Mouse (Mus musculus) limb, embryonic 12.5 days (tissue): ENCODE data around the gene Slc7a14. TPM values are rescaled to one million over a fixed set of nuclear protein-coding genes. Genes with fewer than 3 reads are reported as not detected.
"Not testable (repeated sequence)": the region's sequence is repeated elsewhere in the genome, so short reads cannot be mapped to it uniquely, and the experiment has no call there.

ENCODE experiments used
- ATAC-seq: fragments of 200-750 bp; cut with Nextera tagmentation; 2 replicates; pipeline ENCODE4 v1.8.0; 2017; ENCODE audit warnings: low read depth, moderate TSS enrichment; ENCODE audit not compliant: insufficient number of reproducible peaks, insufficient read depth, low FRiP score, low TSS enrichment
- H3K27ac ChIP-seq: fragments of 300-500 bp; sonication (generic); 2 replicates; pipeline ENCODE4 v1.5.1; 2016; ENCODE audit warnings: mild to moderate bottlenecking, moderate library complexity
- H3K27me3 ChIP-seq: fragments of 300-500 bp; sonication (generic); 2 replicates; pipeline ENCODE4 v1.6.1; 2016; ENCODE audit warnings: mild to moderate bottlenecking, moderate library complexity
- H3K36me3 ChIP-seq: fragments of 300-500 bp; sonication (generic); 2 replicates; pipeline ENCODE4 v1.6.1; 2016; ENCODE audit warnings: mild to moderate bottlenecking, moderate library complexity
- H3K4me1 ChIP-seq: fragments of 300-500 bp; sonication (generic); replicated peaks from 2 replicates; pipeline ENCODE4 v1.6.1; 2016
- H3K4me2 ChIP-seq: fragments of 300-500 bp; sonication (generic); 2 replicates; pipeline ENCODE4 v1.6.1; 2016; ENCODE audit warnings: mild to moderate bottlenecking, moderate library complexity
- H3K4me3 ChIP-seq: fragments of 300-500 bp; sonication (generic); replicated peaks from 2 replicates; pipeline ENCODE4 v1.5.1; 2016; ENCODE audit warnings: mild to moderate bottlenecking
- H3K9ac ChIP-seq: fragments of 300-500 bp; sonication (generic); replicated peaks from 2 replicates; pipeline ENCODE4 v1.6.1; 2016; ENCODE audit warnings: mild to moderate bottlenecking, moderate library complexity
- H3K9me3 ChIP-seq: fragments of 300-500 bp; sonication (generic); 2 replicates; pipeline ENCODE4 v1.6.1; 2016; ENCODE audit warnings: mild to moderate bottlenecking, moderate library complexity
- WGBS: fragments of 180-500 bp; shearing (Covaris S2); methylation state at CpG from one replicate; pipeline ENCODE4 v1.1.7; 2016; 5-methylcytosine and 5-hydroxymethylcytosine counted together
- polyA plus RNA-seq: library from polyadenylated mRNA; unstranded; fragments of >200 nt; fragmentation: Nextera tagmentation; extraction: Ambion mirVana; gene quantifications from 2 replicates; pipeline ENCODE4 v1.2.1, GENCODE M21; 2016

Slc7a14 gene
- polyA plus RNA-seq, 1 experiment from 2014 or later, result 0.08 TPM

GRCm38 (mm10) chr3:31291673-31292602 lies 18.2 kb downstream of the Slc7a14 start:
- Histone ChIP-seq H3K4me1 (no peaks in the 10 kb centered on the region), H3K4me3 (no peak overlapping the region), H3K9ac (no peak overlapping the region), H3K4me2 (no peak overlapping the region), H3K27me3 (no peaks in the 10 kb centered on the region), H3K36me3 (no peaks in the 10 kb centered on the region), H3K9me3 (no peaks in the 10 kb centered on the region), H3K27ac (no peak overlapping the region)
- ATAC-seq, result no peak
- 72% methylated on average over 11 of the region's 11 CpGs for WGBS

DNA sequence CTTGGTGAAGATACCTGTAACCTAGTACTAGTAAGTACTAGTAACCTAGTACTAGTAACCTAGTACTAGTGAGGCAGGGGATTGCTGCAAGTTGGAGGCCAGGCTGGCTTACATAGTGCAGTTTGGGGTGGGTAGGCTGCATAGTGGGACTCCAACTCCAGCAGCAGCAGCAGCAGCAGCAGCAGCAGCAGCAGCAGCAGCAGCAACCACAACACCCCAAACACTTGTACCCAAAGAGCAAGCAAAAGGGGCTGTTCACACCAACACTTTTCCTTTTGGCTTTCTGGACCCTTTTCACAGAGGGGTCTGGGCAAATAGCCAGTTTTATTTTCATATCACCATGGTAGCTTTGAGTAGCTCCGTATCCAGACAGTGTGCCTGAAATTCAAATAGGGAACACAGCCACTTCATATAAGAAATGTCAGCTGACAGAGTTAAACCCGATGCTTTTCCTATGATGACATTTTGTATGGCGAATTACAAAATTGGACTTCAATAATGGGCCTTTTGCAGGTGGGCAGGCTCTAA lies 22.7 kb downstream of the Slc7a14 start:
- H3K27me3 ChIP-seq, result no peaks in the 10 kb centered on the region
- no peaks in the 10 kb centered on the region for H3K9me3 ChIP-seq
- no peak overlapping the region for H3K9ac ChIP-seq
- no peak for ATAC-seq
- H3K36me3 ChIP-seq, result no peaks in the 10 kb centered on the region
- no peak overlapping the region for H3K4me2 ChIP-seq
- no peak overlapping the region for H3K4me3 ChIP-seq
- H3K27ac ChIP-seq, result no peak overlapping the region
- no peaks in the 10 kb centered on the region for H3K4me1 ChIP-seq
- WGBS, result 75% methylated on average over 3 of the region's 3 CpGs

DNA sequence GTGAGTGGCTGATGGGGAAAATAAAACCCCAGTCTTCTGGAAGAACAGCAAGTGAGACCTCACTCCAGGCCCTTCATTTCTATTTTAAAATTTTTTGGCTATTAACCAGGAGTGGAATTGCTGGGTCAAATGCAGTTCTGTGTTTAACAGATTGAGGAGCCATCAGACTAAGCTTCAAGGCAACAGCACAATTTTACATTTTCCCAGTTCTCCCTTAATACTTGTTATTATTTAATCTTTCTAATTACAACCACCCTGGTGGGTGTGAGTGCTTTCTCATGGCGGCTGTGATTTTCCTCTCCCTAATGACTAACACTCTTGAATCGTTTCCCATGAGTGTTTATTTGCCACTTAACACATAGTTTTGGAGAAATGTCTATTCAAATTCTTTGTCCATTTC lies 29.1 kb downstream of the Slc7a14 start:
- H3K4me1 ChIP-seq, result no peaks in the 10 kb centered on the region
- 34% methylated on average over 2 of the region's 2 CpGs for WGBS
- no peak for ATAC-seq
- no peaks in the 10 kb centered on the region for H3K9me3 ChIP-seq
- H3K27ac ChIP-seq, result no peak overlapping the region
- H3K9ac ChIP-seq, result no peak overlapping the region
- H3K36me3 ChIP-seq, result no peaks in the 10 kb centered on the region
- H3K27me3 ChIP-seq, result no peaks in the 10 kb centered on the region
- H3K4me2 ChIP-seq, result no peak overlapping the region
- H3K4me3 ChIP-seq, result no peak overlapping the region

- H3K4me1 ChIP-seq, result peaks cover 10% of the 10 kb centered on the region
- H3K4me2 ChIP-seq, result no peak overlapping the region
- H3K36me3 ChIP-seq, result no peaks in the 10 kb centered on the region
- no peak overlapping the region for H3K27ac ChIP-seq
- no peak for ATAC-seq
- H3K4me3 ChIP-seq, result no peak overlapping the region
- no peak overlapping the region for H3K9ac ChIP-seq
- no peaks in the 10 kb centered on the region for H3K9me3 ChIP-seq
- 50% methylated on average over 2 of the region's 2 CpGs for WGBS
- no peaks in the 10 kb centered on the region for H3K27me3 ChIP-seq
Observed at GRCm38 (mm10) chr3:31274875-31275274, 35.3 kb downstream of the Slc7a14 start.

DNA sequence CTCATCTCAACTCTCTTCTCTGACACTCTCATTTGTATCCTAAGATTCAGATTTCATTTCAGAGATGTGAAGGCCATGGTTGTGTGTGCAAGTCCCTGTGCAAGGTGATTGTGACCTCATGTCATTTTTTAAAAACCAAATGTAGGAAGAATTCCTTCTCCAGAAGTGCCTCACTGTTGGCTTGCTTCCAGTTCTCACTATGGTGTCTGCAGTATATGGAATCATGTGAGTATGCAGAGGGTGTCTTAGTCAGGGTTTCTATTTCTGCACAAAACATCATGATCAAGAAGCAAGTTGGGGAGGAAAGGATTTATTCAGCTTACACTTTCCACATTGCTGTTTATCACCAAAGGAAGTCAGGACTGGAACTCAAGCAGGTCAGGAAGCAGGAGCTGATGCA lies 36.9 kb downstream of the Slc7a14 start:
- not testable (repeated sequence) for H3K27ac ChIP-seq, H3K4me2 ChIP-seq, H3K9me3 ChIP-seq, ATAC-seq, H3K4me3 ChIP-seq, H3K36me3 ChIP-seq, H3K9ac ChIP-seq, H3K27me3 ChIP-seq, H3K4me1 ChIP-seq

- no peak overlapping the region for H3K4me3 ChIP-seq
- no peak overlapping the region for H3K9ac ChIP-seq
- 32% methylated on average over 2 of the region's 2 CpGs for WGBS
- H3K36me3 ChIP-seq, result no peaks in the 10 kb centered on the region
- H3K27me3 ChIP-seq, result no peaks in the 10 kb centered on the region
- H3K4me1 ChIP-seq, result peaks cover 10% of the 10 kb centered on the region
- H3K9me3 ChIP-seq, result no peaks in the 10 kb centered on the region
- no peak overlapping the region for H3K4me2 ChIP-seq
- H3K27ac ChIP-seq, result no peak overlapping the region
- no peak for ATAC-seq
Observed at GRCm38 (mm10) chr3:31272635-31273034, 37.5 kb downstream of the Slc7a14 start.

DNA sequence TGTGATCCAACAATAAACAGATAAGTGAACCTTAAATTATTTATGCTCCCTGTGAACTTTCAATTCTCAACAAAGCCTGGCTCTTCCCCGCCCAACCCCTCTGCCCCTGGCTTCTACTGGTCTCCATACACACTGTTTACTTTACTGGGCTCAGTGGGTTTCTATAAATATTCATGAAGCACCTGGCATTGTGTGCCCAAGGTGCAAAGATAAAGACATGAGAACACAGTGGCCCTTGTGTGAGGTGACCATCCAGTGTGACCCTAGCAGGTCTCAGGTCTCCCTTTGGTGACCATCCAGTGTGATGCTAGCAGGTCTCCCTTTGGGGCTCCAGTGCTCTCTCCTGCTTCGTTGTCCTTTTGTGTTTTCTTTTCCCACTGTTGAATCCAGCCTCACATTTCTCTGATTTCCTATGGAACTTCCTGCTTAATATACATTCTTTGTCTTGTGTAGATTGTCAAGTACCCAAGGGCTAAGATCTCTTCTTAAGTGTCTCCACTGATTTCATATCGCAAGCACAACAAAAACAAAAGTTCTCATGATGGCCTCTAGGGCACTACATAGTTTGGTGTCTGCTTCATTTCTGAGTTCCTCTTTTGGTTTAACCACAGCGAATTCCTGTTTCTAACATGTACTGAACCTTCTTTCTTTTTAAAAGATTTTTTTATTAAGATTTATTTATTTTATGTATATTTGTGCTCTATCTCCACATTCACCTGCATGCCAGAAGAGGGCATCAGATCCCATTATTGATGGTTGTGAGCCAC lies 40.4 kb downstream of the Slc7a14 start:
- no peaks in the 10 kb centered on the region for H3K27me3 ChIP-seq
- no peak for ATAC-seq
- no peak overlapping the region for H3K9ac ChIP-seq
- H3K4me2 ChIP-seq, result no peak overlapping the region
- no peaks in the 10 kb centered on the region for H3K36me3 ChIP-seq
- WGBS, result 89% methylated on average over 4 of the region's 4 CpGs
- no peaks in the 10 kb centered on the region for H3K9me3 ChIP-seq
- H3K4me1 ChIP-seq, result peaks cover 4% of the 10 kb centered on the region; the same call in 1 of the 2 replicates
- H3K4me3 ChIP-seq, result no peak overlapping the region
- no peak overlapping the region for H3K27ac ChIP-seq

GRCm38 (mm10) chr3:31267921-31268320 lies 42.3 kb downstream of the Slc7a14 start:
- 94% methylated on average over 2 of the region's 2 CpGs for WGBS
- Histone ChIP-seq H3K4me2 (no peak overlapping the region), H3K4me3 (no peak overlapping the region), H3K27me3 (no peaks in the 10 kb centered on the region), H3K4me1 (no peaks in the 10 kb centered on the region), H3K9me3 (no peaks in the 10 kb centered on the region), H3K27ac (no peak overlapping the region), H3K36me3 (no peaks in the 10 kb centered on the region), H3K9ac (no peak overlapping the region)
- no peak for ATAC-seq

DNA sequence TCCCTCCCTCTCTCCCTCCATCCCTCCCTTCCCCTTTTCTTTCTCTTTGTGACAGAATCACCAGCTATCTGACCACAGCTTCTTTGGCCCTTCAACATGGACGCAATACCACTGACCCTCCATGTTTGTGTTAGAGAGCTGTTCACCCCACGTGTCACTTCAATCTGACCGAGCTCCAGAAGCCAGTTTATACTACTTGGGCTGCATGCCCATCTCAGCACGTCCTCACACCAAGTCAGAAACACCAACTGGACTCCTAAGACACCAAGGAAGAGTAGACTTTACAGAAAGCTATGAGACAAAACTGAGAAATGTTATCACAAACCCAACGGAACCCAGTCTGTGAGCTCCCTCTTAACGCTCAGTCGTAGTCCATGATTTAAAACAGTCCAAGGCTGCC lies 43.2 kb downstream of the Slc7a14 start:
- Histone ChIP-seq H3K4me3 (no peak overlapping the region), H3K36me3 (no peaks in the 10 kb centered on the region), H3K27me3 (no peaks in the 10 kb centered on the region), H3K4me1 (peaks cover 7% of the 10 kb centered on the region), H3K9ac (no peak overlapping the region), H3K4me2 (no peak overlapping the region), H3K27ac (no peak overlapping the region), H3K9me3 (no peaks in the 10 kb centered on the region)
- ATAC-seq, result no peak
- WGBS, result 82% methylated on average over 7 of the region's 7 CpGs

DNA sequence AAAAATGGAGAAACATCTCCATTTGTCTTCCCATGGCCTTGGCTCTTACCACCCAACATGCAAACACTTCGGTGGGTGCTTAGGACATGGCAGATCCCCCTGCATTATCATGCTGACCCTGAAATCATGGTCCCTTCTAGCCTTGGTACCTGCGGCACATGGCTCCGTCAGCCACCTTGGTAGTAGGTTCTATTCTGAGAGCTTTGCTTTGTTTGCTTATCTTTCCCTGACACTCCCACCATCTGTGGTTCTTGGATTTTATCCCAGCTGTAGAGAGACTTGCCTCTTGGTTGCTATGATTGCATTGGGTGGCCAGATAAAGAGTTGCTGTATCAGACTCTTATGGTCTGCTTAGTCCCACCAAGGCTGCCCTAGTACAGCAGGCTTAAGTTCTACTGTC lies 46.6 kb downstream of the Slc7a14 start:
- 93% methylated on average over 3 of the region's 3 CpGs for WGBS
- H3K4me2 ChIP-seq, result no peak overlapping the region
- no peaks in the 10 kb centered on the region for H3K36me3 ChIP-seq
- peaks cover 30% of the 10 kb centered on the region for H3K4me1 ChIP-seq
- H3K9ac ChIP-seq, result no peak overlapping the region
- no peak overlapping the region for H3K4me3 ChIP-seq
- H3K27ac ChIP-seq, result no peak overlapping the region
- no peak for ATAC-seq
- no peaks in the 10 kb centered on the region for H3K27me3 ChIP-seq
- H3K9me3 ChIP-seq, result no peaks in the 10 kb centered on the region

GRCm38 (mm10) chr3:31261418-31262014 lies 48.7 kb downstream of the Slc7a14 start:
- no peak overlapping the region for H3K4me3 ChIP-seq

More at GRCm38 (mm10) chr3:31261418-31262014, 48.7 kb downstream of the Slc7a14 start:
- no peaks in the 10 kb centered on the region for H3K27me3 ChIP-seq
- peaks cover 30% of the 10 kb centered on the region for H3K4me1 ChIP-seq
- WGBS, result 63% methylated on average over 7 of the region's 7 CpGs
- no peak overlapping the region for H3K4me2 ChIP-seq
- no peaks in the 10 kb centered on the region for H3K9me3 ChIP-seq
- H3K27ac ChIP-seq, result peak overlapping the region; percentile 92
- no peaks in the 10 kb centered on the region for H3K36me3 ChIP-seq
- ATAC-seq, result no peak
- no peak overlapping the region for H3K9ac ChIP-seq
